Mouse (Mus musculus): Measurements from ENCODE around the gene Bcdin3d. TPM values are rescaled to one million over a fixed set of nuclear protein-coding genes. Genes with fewer than 3 reads are reported as not detected.
A peak's percentile ranks its signal among the peaks of the same experiment; 100 is the strongest.

Bcdin3d gene
- polyA plus RNA-seq, 1 experiment from 2014 or later, result 10.4 TPM

DNA sequence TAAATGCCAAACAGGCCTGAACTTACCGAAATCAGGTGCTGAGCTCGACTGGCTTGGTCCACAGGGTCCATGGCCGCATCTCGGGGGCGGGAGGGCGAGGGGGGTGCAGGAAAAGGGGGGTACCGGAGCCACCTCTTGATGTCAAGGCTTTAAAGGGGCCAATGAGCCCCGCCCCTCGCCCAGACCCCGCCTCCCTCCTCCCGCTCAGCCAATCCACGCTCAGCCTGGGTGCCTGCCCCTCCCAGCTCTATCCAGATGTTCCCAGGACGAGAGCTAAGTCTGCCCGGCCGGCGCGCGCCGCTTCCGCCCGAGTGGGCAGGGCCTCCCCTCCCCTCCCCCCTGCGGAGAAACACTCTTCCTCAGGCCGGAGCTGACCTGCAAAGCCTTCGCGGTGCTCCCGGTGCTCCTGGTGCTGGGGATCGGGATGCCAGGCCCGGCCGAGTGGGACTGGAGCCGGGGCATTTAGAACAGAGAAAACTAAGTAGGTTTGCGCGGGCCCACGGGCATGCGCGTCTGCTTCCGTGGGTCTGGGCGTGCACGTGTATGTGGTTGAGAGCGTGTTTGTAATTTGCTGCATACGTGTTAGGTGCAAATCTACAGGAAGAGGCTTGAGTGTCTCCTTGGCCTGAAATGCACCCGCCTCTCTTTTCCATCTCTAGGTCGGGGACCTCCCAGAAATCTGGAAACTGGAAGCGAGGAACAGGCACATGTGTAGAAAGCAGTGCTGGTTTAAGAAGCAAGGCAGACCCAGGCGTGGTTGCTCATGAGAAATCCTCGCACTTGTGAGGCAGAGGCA, 16.7 kb downstream of the Bcdin3d start, which contains the start of gene Nckap5l:
Gene Nckap5l (minus strand): TSS at position 143 of the 796 bp plus-strand sequence.
- peak; percentile 97 for ATAC-seq (ENCODE audit: low FRiP score, low TSS enrichment)
- no peaks in the 10 kb centered on the region for H3K27me3 ChIP-seq (ENCODE audit: control insufficient read depth, insufficient read depth, low read length)
- peak within 1 kb of the TSS; percentile 72 for H3K4me3 ChIP-seq (ENCODE audit: low read depth, low read length)
- TF ChIP-seq EP300 (optimal IDR thresholded peaks at IDR 0.05) (no peak), CTCF (IDR thresholded peaks at IDR 0.05; ENCODE audit: low read depth) (no peak)
- H3K9me3 ChIP-seq (ENCODE audit: control insufficient read depth, low read length), result no peaks in the 10 kb centered on the region
- DNase-seq (ENCODE audit: low spot score), result peak; percentile 92
- H3K4me2 ChIP-seq (replicated peaks; ENCODE audit: low read depth), result peak within 1 kb of the TSS; percentile 86
- H3K4me1 ChIP-seq (replicated peaks; ENCODE audit: control insufficient read depth, insufficient read depth), result no peaks in the 10 kb centered on the region
- H3K27ac ChIP-seq (replicated peaks), result peak within 1 kb of the TSS; percentile 88
- H3K36me3 ChIP-seq (ENCODE audit: control insufficient read depth, insufficient read depth, low read length), result no peaks in the 10 kb centered on the region
- H3K9ac ChIP-seq (ENCODE audit: low read length), result peak within 1 kb of the TSS; percentile 79
- WGBS, result 1% methylated on average over 43 of the region's 45 CpGs

DNA sequence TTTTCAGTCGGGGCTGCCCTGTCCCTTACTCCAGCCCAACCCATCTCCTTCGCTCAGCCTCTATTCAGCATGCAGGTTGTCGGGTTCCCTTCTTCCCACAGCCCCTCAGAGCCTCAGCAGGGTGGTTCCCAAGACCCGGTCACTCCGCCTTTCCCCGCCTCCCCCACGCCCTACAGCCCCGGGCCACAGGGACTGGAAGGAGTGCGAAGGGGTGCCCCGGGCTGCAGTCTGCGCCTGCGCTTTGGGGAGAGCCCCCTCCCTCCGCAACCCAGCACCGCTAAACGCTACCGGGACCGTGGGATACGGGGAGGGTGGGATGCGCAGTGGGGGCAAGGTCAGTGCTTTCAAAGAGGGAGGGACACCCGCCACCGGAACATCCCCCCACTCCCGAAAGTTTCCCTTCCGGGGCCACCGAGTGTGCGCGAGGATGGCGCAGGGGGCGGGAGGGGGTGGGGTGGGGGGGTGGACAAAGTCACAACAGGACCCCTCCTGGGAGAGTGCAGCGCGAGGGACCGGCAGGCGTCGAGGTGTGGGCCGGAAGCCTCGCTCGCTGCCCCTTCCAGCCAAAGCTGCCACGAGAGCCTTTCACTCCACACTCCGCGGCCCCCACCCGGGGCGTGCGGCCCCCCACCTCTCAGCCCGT, 17.4 kb downstream of the Bcdin3d start:
- no peaks in the 10 kb centered on the region for H3K4me1 ChIP-seq (replicated peaks; ENCODE audit: control insufficient read depth, insufficient read depth)
- DNase-seq (ENCODE audit: low spot score) (peak; percentile 60), ATAC-seq (ENCODE audit: low FRiP score, low TSS enrichment) (peak; percentile 47; the same call in 1 of the 2 replicates)
- WGBS, result under 1% methylated on average over 42 of the region's 43 CpGs
- no peaks in the 10 kb centered on the region for H3K27me3 ChIP-seq (ENCODE audit: control insufficient read depth, insufficient read depth, low read length)
- peak overlapping the region; percentile 72 for H3K4me3 ChIP-seq (ENCODE audit: low read depth, low read length)
- H3K9ac ChIP-seq (ENCODE audit: low read length), result peak overlapping the region; percentile 79
- TF ChIP-seq CTCF (IDR thresholded peaks at IDR 0.05; ENCODE audit: low read depth), result no peak
- TF ChIP-seq EP300 (optimal IDR thresholded peaks at IDR 0.05), result no peak
- H3K36me3 ChIP-seq (ENCODE audit: control insufficient read depth, insufficient read depth, low read length), result no peaks in the 10 kb centered on the region
- H3K27ac ChIP-seq (replicated peaks), result peak overlapping the region; percentile 88
- H3K9me3 ChIP-seq (ENCODE audit: control insufficient read depth, low read length), result no peaks in the 10 kb centered on the region
- H3K4me2 ChIP-seq (replicated peaks; ENCODE audit: low read depth), result peak overlapping the region; percentile 86

DNA sequence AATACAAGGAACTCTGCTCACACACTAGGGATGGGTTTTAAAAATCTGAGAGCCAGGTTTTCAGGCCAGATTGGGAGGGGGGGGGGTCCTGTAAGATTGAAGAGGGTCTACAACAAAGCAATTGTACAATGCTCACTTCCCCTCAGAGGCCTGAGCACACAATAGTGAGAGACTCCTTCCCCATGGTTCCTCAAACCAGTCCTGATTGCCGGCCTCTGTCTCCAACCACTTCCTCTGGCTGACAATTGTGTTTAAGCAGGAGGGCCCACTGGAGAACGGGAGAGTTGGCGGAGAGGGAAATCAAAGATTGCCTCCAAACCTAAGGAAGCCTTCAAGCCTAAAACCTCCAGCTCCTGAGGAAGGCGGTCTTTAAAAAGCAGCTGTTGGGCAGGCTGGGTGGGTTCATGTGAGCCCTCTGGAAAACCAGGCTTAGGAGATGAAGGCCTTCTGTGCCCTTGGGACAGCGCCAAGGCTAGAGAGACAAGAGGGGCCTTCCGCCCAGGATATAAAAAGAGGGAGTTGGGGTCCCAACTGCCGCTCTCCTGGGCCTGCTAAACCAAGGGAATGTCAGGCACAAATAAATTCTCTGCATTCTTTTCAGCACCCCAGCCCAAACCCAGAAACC, 18.1 kb downstream of the Bcdin3d start:
- DNase-seq (ENCODE audit: low spot score), result no peak
- H3K9me3 ChIP-seq (ENCODE audit: control insufficient read depth, low read length), result no peaks in the 10 kb centered on the region
- H3K4me2 ChIP-seq (replicated peaks; ENCODE audit: low read depth), result peak overlapping the region; percentile 86
- no peak for ATAC-seq (ENCODE audit: low FRiP score, low TSS enrichment)
- no peaks in the 10 kb centered on the region for H3K36me3 ChIP-seq (ENCODE audit: control insufficient read depth, insufficient read depth, low read length)
- peak overlapping the region; percentile 72 for H3K4me3 ChIP-seq (ENCODE audit: low read depth, low read length)
- H3K9ac ChIP-seq (ENCODE audit: low read length), result peak overlapping the region; percentile 79
- H3K27ac ChIP-seq (replicated peaks), result peak overlapping the region; percentile 88
- 23% methylated on average over 7 of the region's 7 CpGs for WGBS
- no peaks in the 10 kb centered on the region for H3K27me3 ChIP-seq (ENCODE audit: control insufficient read depth, insufficient read depth, low read length)
- H3K4me1 ChIP-seq (replicated peaks; ENCODE audit: control insufficient read depth, insufficient read depth), result no peaks in the 10 kb centered on the region
- no peak for TF ChIP-seq CTCF (IDR thresholded peaks at IDR 0.05; ENCODE audit: low read depth)

DNA sequence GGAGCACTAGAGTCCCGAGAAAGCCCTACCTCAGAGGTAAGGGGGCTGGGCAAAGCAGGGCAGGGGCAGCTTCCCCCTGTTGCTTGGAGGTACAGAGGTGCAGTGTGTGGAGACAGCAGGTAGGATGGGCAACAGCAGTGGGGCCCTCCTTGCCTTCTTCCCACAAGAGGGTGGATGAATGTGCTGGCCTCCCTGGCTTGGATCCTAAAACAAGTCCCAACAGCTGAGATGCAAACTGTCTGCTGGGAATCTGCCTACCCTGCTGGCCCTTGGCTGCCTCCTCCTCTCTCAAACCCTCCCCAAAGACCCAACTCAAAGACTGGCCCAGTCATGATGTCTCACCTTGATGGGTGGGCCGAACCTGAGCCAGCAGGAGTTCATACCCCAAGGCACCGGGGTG, 19.1 kb downstream of the Bcdin3d start:
- Histone ChIP-seq H3K4me3 (ENCODE audit: low read depth, low read length) (no peak overlapping the region), H3K27me3 (ENCODE audit: control insufficient read depth, insufficient read depth, low read length) (no peaks in the 10 kb centered on the region), H3K4me1 (replicated peaks; ENCODE audit: control insufficient read depth, insufficient read depth) (no peaks in the 10 kb centered on the region), H3K36me3 (ENCODE audit: control insufficient read depth, insufficient read depth, low read length) (no peaks in the 10 kb centered on the region), H3K9ac (ENCODE audit: low read length) (peak overlapping the region; percentile 18; the same call in 1 of the 2 replicates), H3K9me3 (ENCODE audit: control insufficient read depth, low read length) (no peaks in the 10 kb centered on the region), H3K27ac (replicated peaks) (no peak overlapping the region), H3K4me2 (replicated peaks; ENCODE audit: low read depth) (no peak overlapping the region)
- DNase-seq (ENCODE audit: low spot score), result no peak
- no peak for ATAC-seq (ENCODE audit: low FRiP score, low TSS enrichment)
- TF ChIP-seq CTCF (IDR thresholded peaks at IDR 0.05; ENCODE audit: low read depth), result no peak
- no peak for TF ChIP-seq EP300 (optimal IDR thresholded peaks at IDR 0.05)
- WGBS, result 80% methylated on average over 3 of the region's 3 CpGs

DNA sequence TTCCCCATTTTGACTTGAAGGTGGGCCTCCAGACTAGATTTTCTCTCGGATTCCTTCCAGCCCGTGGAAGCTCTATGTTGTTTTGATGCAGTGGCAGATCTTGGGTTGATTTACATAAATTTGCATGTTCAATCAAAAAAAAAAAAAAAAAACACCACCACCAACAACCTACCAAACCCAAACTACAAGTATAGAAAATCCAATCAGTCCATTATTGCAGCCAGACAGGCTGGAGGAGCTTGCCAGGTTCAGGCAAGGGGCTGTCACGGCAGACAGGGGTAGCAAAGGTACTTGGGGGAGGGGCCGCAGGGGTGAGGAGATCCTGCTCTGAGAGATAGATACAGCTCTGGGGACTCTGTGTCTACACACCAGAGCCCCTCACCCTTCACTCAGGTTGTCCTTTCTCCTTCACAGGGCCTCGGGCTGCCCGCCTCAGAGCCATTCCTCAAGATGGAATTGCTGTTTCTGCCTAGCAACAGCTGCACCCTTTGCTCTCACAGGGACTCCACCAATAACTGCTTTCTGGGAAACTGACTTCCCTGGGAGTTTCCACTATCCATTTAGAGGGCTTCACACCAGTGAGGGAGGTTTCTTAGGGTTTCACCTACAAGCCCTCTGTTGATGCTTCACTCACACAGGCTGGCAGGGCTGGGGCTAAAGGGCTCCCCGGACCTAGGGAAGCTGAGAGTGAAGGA, 19.8 kb downstream of the Bcdin3d start:
- ATAC-seq (ENCODE audit: low FRiP score, low TSS enrichment) (no peak), DNase-seq (ENCODE audit: low spot score) (no peak)
- Histone ChIP-seq H3K4me3 (ENCODE audit: low read depth, low read length) (no peak overlapping the region), H3K4me1 (replicated peaks; ENCODE audit: control insufficient read depth, insufficient read depth) (no peaks in the 10 kb centered on the region; the same call in 1 of the 2 replicates), H3K27ac (replicated peaks) (no peak overlapping the region), H3K9me3 (ENCODE audit: control insufficient read depth, low read length) (no peaks in the 10 kb centered on the region), H3K27me3 (ENCODE audit: control insufficient read depth, insufficient read depth, low read length) (no peaks in the 10 kb centered on the region), H3K9ac (ENCODE audit: low read length) (no peak overlapping the region; the same call in 1 of the 2 replicates), H3K4me2 (replicated peaks; ENCODE audit: low read depth) (no peak overlapping the region), H3K36me3 (ENCODE audit: control insufficient read depth, insufficient read depth, low read length) (no peaks in the 10 kb centered on the region)
- TF ChIP-seq EP300 (optimal IDR thresholded peaks at IDR 0.05) (no peak), CTCF (IDR thresholded peaks at IDR 0.05; ENCODE audit: low read depth) (no peak)
- 86% methylated on average over 7 of the region's 7 CpGs for WGBS

Measured in stomach, postnatal 0 days (tissue).